Mouse (Mus musculus): ENCODE results near the gene Pigt.

GRCm38 (mm10) chr2:164513389-164513788 is 16.1 kb downstream of the Pigt start:
- no peak for TF ChIP-seq CTCF (IDR thresholded peaks at IDR 0.05; ENCODE audit: low read depth, low read length)
- no peak for TF ChIP-seq EP300 (IDR thresholded peaks at IDR 0.05; ENCODE audit: insufficient read depth, low read depth, low read length)
